Mouse (Mus musculus): Measurements from ENCODE around the gene Slc2a3. TPM values are rescaled to one million over a fixed set of nuclear protein-coding genes. Genes with fewer than 3 reads are reported as not detected.
A peak's percentile ranks its signal among the peaks of the same experiment; 100 is the strongest.
"Not testable (repeated sequence)": the region's sequence is repeated elsewhere in the genome, so short reads cannot be mapped to it uniquely, and the experiment has no call there.

Gene Slc2a3
- total RNA-seq, 2 experiments from 2014 or later = 5.8 to 9.6 TPM

GRCm38 (mm10) chr6:122764446-122765297 is 36.8 kb downstream of the Slc2a3 start:
- DNase-seq = peak; percentile 42 to 65

- DNase-seq = no peak
Measured at GRCm38 (mm10) chr6:122763844-122764445, 37.5 kb downstream of the Slc2a3 start.

- no peak for DNase-seq
Measured at GRCm38 (mm10) chr6:122762952-122763700, 38.3 kb downstream of the Slc2a3 start.

- DNase-seq = no peak
Measured at GRCm38 (mm10) chr6:122762480-122762879, 39.0 kb downstream of the Slc2a3 start.

- no peak for DNase-seq
Measured at GRCm38 (mm10) chr6:122761901-122762300, 39.5 kb downstream of the Slc2a3 start.

GRCm38 (mm10) chr6:122761011-122761599 is 40.3 kb downstream of the Slc2a3 start:
- peak; percentile 37 to 67 for DNase-seq

- DNase-seq = peak; percentile 56 to 67
Measured at GRCm38 (mm10) chr6:122758732-122759131, 42.7 kb downstream of the Slc2a3 start.

GRCm38 (mm10) chr6:122755913-122756312 is 45.5 kb downstream of the Slc2a3 start:
- no peak for DNase-seq

- DNase-seq = no peak
Measured at GRCm38 (mm10) chr6:122750579-122750978, 50.9 kb downstream of the Slc2a3 start.

GRCm38 (mm10) chr6:122744505-122745249 is 56.8 kb downstream of the Slc2a3 start:
- no peak for DNase-seq

GRCm38 (mm10) chr6:122743353-122743752 is 58.1 kb downstream of the Slc2a3 start:
- no peak for DNase-seq

- peak; percentile 11 to 33 for DNase-seq
Measured at GRCm38 (mm10) chr6:122742228-122742899, 59.1 kb downstream of the Slc2a3 start.

GRCm38 (mm10) chr6:122741460-122742227 is 59.8 kb downstream of the Slc2a3 start:
- DNase-seq = no peak

GRCm38 (mm10) chr6:122739952-122740351 is 61.5 kb downstream of the Slc2a3 start:
- DNase-seq = peak; percentile 74 to 82

GRCm38 (mm10) chr6:122719942-122720341 is 81.5 kb downstream of the Slc2a3 start:
- DNase-seq = peak; percentile 71 to 85

- not testable (repeated sequence) for DNase-seq
Measured at GRCm38 (mm10) chr6:122718224-122718623, 83.2 kb downstream of the Slc2a3 start.

GRCm38 (mm10) chr6:122715886-122716285 is 85.6 kb downstream of the Slc2a3 start:
- no peak for DNase-seq

- DNase-seq = no peak
Measured at GRCm38 (mm10) chr6:122714707-122715365, 86.6 kb downstream of the Slc2a3 start.

GRCm38 (mm10) chr6:122713116-122713515 is 88.3 kb downstream of the Slc2a3 start:
- peak in 1 of 2 experiments; percentile 4 for DNase-seq

GRCm38 (mm10) chr6:122711455-122711854 is 90.0 kb downstream of the Slc2a3 start:
- no peak for DNase-seq
